Mouse (Mus musculus): ENCODE data around the gene Fgf22. TPM values are rescaled to one million over a fixed set of nuclear protein-coding genes. Genes with fewer than 3 reads are reported as not detected.
A peak's percentile ranks its signal among the peaks of the same experiment; 100 is the strongest.
"Not testable (repeated sequence)": the region's sequence is repeated elsewhere in the genome, so short reads cannot be mapped to it uniquely, and the experiment has no call there.

Gene Fgf22
- total and polyA plus RNA-seq, 2 experiments from 2014 or later: 1.3 to 5.1 TPM

DNA sequence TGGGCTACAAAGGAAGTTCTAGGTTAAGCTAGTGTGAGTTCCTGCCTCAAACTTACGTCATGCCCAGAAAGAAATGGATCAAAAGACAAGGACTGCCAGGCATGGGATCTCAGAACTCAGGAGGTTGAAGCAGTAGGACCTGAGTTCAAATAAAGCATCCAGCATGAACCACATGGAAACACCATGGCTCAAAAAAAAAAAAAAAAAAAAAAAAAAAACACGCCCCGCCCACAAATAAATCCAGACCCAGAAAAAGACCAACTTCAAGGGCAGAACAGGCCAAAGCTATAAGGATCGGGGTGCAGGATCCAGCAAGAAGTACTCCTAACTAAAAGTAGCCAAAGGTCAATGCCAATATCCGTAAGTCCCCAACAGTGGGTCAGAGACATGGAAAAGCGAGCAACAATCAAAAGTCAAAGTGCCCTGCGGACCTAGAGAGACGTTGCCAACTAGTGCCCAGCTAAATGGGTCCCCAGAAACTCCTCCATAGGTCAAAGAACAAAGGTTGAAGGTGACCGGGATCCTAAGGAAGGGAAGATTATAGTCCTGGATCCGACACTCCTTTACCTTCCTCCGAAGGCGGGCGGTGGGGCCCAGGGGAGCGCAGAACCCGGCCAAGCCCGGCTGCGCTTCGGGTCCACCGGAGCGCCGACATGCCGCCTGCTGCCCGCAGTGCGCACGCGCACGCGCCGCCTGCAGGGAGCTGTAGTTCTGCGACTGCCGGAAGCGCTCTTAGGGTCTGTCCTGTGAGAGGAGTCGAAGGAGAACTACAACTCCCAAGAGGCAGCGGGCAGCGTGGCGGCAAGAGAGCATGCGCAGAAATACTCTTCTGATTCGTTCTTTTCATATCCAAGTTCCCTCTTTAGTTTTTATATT lies 8.7 kb upstream of the Fgf22 start, which contains the start of gene Polrmt:
Gene Polrmt (minus strand): TSS at position 684 of the 876 bp plus-strand sequence.
- H3K4me3 ChIP-seq (ENCODE audit: low read length): peak within 1 kb of the TSS; percentile 59
- peaks cover 3% of the 10 kb centered on the region; the same call in 1 of the 2 replicates for H3K4me1 ChIP-seq (ENCODE audit: insufficient read depth, low read length)
- 2% methylated on average over 38 of the region's 38 CpGs for WGBS
- H3K4me2 ChIP-seq (ENCODE audit: low read depth, low read length): peak within 1 kb of the TSS; percentile 77
- DNase-seq (ENCODE audit: low spot score) (peak; percentile 99), ATAC-seq (peak; percentile 95)
- H3K9me3 ChIP-seq (ENCODE audit: low read length): no peaks in the 10 kb centered on the region
- TF ChIP-seq CTCF (IDR thresholded peaks at IDR 0.05; ENCODE audit: low read depth): peak; percentile 61
- H3K9ac ChIP-seq (replicated peaks; ENCODE audit: low read length): peak within 1 kb of the TSS; percentile 48
- H3K36me3 ChIP-seq (ENCODE audit: insufficient read depth, low read length): peaks cover 8% of the 10 kb centered on the region
- H3K27me3 ChIP-seq (ENCODE audit: insufficient read depth, low read length): no peaks in the 10 kb centered on the region
- H3K27ac ChIP-seq: no peak within 1 kb of the TSS

DNA sequence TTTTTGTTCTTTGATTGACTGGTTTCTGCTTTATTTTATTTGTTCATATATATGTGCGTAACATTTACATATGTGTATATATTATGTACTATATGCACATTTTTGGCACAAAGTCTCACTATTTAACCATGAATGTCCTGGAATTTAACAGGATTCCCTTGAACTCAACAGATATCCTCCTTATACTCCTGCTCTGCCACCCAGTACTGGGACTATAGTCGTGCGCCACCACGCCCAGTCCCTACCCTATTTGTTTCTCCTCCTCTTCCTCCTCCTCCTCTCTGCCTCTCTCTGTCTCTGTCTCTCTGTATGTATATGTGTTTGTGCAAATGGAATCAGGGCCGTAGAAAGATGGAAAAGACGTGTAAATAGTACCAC lies 8.1 kb upstream of the Fgf22 start:
- no peaks in the 10 kb centered on the region for H3K27me3 ChIP-seq (ENCODE audit: insufficient read depth, low read length)
- no peak for TF ChIP-seq CTCF (IDR thresholded peaks at IDR 0.05; ENCODE audit: low read depth)
- peak overlapping the region; percentile 77 for H3K4me2 ChIP-seq (ENCODE audit: low read depth, low read length)
- H3K9ac ChIP-seq (replicated peaks; ENCODE audit: low read length): 0 out of 2 replicates have a peak overlapping the region, but pooled peaks have one; percentile 28
- WGBS: 20% methylated on average over 6 of the region's 6 CpGs
- H3K27ac ChIP-seq: no peak overlapping the region
- peaks cover 3% of the 10 kb centered on the region; the same call in 1 of the 2 replicates for H3K4me1 ChIP-seq (ENCODE audit: insufficient read depth, low read length)
- DNase-seq (ENCODE audit: low spot score): no peak
- ATAC-seq: peak; percentile 40; the same call in 1 of the 2 replicates
- no peaks in the 10 kb centered on the region for H3K9me3 ChIP-seq (ENCODE audit: low read length)
- peak overlapping the region; percentile 59 for H3K4me3 ChIP-seq (ENCODE audit: low read length)
- H3K36me3 ChIP-seq (ENCODE audit: insufficient read depth, low read length): peaks cover 4% of the 10 kb centered on the region

DNA sequence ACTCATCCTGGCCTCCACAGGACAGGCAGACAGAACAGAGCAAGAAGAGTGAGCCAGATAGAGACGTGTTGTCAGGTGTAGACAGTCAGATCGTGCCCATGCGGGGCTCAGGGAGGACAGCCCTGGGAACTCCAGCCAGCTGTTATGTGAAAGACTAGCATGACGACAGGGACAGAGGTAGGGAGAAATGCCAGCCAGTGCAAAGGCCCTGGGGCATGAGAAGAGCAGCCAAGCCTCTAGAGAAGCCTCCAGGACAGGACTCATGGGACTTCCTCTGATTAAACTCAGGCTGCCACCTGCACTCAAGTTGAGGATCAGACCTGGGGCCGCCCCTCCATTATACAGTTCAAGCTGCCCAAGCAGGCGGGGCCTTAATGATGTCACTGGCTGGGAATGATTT lies 6.4 kb upstream of the Fgf22 start:
- TF ChIP-seq CTCF (IDR thresholded peaks at IDR 0.05; ENCODE audit: low read depth): no peak
- no peaks in the 10 kb centered on the region for H3K27me3 ChIP-seq (ENCODE audit: insufficient read depth, low read length)
- H3K4me2 ChIP-seq (ENCODE audit: low read depth, low read length): no peak overlapping the region
- 77% methylated on average over 6 of the region's 6 CpGs for WGBS
- H3K9me3 ChIP-seq (ENCODE audit: low read length): no peaks in the 10 kb centered on the region
- DNase-seq (ENCODE audit: low spot score): no peak
- H3K9ac ChIP-seq (replicated peaks; ENCODE audit: low read length): no peak overlapping the region
- peaks cover 3% of the 10 kb centered on the region; the same call in 1 of the 2 replicates for H3K4me1 ChIP-seq (ENCODE audit: insufficient read depth, low read length)
- H3K4me3 ChIP-seq (ENCODE audit: low read length): no peak overlapping the region
- no peak overlapping the region for H3K27ac ChIP-seq
- no peak for ATAC-seq
- no peaks in the 10 kb centered on the region; the same call in 1 of the 2 replicates for H3K36me3 ChIP-seq (ENCODE audit: insufficient read depth, low read length)

DNA sequence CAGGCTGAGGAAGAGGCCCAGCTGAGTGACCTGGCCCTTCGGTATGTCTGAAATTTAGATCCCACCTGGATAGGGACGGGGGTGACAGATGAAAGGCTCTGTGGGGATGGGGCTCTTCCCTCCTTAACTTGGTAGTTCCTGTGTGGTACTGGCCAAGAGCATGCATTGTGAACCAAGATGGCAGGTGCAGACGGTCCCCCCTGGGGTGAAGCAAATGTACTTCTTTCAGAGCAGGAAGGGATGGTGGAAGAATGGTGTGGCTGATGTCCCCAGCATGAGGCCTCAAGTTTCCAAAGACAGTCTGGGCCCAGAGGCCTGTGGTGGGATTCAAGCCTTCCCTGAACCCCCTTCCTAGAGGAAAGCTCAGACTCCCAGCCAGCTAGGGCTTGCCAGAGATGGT lies 978 bp downstream of the Fgf22 start:
- no peak overlapping the region for H3K27ac ChIP-seq
- DNase-seq (ENCODE audit: low spot score): no peak
- H3K9ac ChIP-seq (replicated peaks; ENCODE audit: low read length): no peak overlapping the region
- no peaks in the 10 kb centered on the region for H3K4me1 ChIP-seq (ENCODE audit: insufficient read depth, low read length)
- H3K36me3 ChIP-seq (ENCODE audit: insufficient read depth, low read length): peaks cover 27% of the 10 kb centered on the region
- whole genome bisulfite sequencing: 82% methylated on average over 3 of the region's 3 CpGs
- peak; percentile 20; the same call in 1 of the 2 replicates for ATAC-seq
- no peaks in the 10 kb centered on the region for H3K27me3 ChIP-seq (ENCODE audit: insufficient read depth, low read length)
- no peaks in the 10 kb centered on the region for H3K9me3 ChIP-seq (ENCODE audit: low read length)
- no peak for TF ChIP-seq CTCF (IDR thresholded peaks at IDR 0.05; ENCODE audit: low read depth)
- no peak overlapping the region for H3K4me3 ChIP-seq (ENCODE audit: low read length)
- H3K4me2 ChIP-seq (ENCODE audit: low read depth, low read length): no peak overlapping the region

DNA sequence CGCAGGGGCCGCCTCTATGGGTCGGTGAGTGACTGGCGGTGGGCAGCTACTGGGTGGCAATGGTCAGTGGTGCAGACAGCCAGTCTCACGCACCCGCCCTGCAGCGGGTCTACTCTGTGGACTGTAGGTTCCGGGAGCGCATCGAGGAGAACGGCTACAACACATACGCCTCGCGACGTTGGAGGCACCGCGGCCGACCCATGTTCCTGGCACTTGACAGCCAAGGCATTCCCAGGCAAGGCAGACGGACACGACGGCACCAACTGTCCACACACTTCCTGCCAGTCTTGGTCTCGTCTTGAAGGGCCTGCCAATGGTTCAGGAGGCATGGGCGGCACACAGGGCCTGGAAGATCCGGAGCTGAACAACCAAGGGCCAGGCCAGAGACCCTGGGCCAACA lies 1.8 kb downstream of the Fgf22 start:
- H3K36me3 ChIP-seq (ENCODE audit: insufficient read depth, low read length): peaks cover 35% of the 10 kb centered on the region
- no peak for DNase-seq (ENCODE audit: low spot score)

DNA sequence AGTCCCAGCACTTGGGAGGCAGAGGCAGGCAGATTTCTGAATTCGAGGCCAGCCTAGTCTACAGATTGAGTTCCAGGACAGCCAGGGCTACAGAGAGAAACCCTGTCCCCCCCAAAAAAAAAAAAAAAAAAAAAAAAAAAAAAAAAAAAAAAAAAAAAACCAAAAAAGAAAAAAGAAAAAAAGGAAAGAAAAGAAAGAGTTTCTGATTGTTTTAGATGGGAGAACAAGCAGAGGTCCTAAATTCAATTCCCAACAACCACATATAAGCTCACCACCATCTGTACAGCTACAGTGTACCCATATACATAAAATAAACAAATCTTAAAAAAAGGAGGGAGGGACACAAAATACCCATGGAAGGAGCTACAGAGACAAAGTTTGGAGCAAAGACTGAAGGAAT lies 4.8 kb downstream of the Fgf22 start:
- peaks cover 40% of the 10 kb centered on the region for H3K36me3 ChIP-seq (ENCODE audit: insufficient read depth, low read length)
- not testable (repeated sequence) for ATAC-seq
- 93% methylated on average over 1 of the region's 1 CpGs for WGBS

More for the DNA sequence above, 1.8 kb downstream of the Fgf22 start:
- H3K9ac ChIP-seq (replicated peaks; ENCODE audit: low read length): no peak overlapping the region
- 88% methylated on average over 24 of the region's 24 CpGs for WGBS
- ATAC-seq: no peak
- no peaks in the 10 kb centered on the region for H3K27me3 ChIP-seq (ENCODE audit: insufficient read depth, low read length)
- H3K4me3 ChIP-seq (ENCODE audit: low read length): no peak overlapping the region
- TF ChIP-seq CTCF (IDR thresholded peaks at IDR 0.05; ENCODE audit: low read depth): no peak
- H3K4me1 ChIP-seq (ENCODE audit: insufficient read depth, low read length): no peaks in the 10 kb centered on the region
- no peak overlapping the region for H3K27ac ChIP-seq
- H3K4me2 ChIP-seq (ENCODE audit: low read depth, low read length): no peak overlapping the region
- no peaks in the 10 kb centered on the region for H3K9me3 ChIP-seq (ENCODE audit: low read length)

More for the DNA sequence above, 4.8 kb downstream of the Fgf22 start:
- not testable (repeated sequence) for H3K4me1 ChIP-seq (ENCODE audit: insufficient read depth, low read length); H3K4me3 ChIP-seq (ENCODE audit: low read length); H3K27ac ChIP-seq; H3K9ac ChIP-seq (replicated peaks; ENCODE audit: low read length); H3K9me3 ChIP-seq (ENCODE audit: low read length); H3K4me2 ChIP-seq (ENCODE audit: low read depth, low read length); DNase-seq (ENCODE audit: low spot score); H3K27me3 ChIP-seq (ENCODE audit: insufficient read depth, low read length)

Measured in hindbrain, postnatal 0 days (tissue).